Mouse (Mus musculus) kidney, embryonic 16.5 days (tissue): ENCODE measurements around the gene Gm20388. TPM values are rescaled to one million over a fixed set of nuclear protein-coding genes. Genes with fewer than 3 reads are reported as not detected.
"Not testable (repeated sequence)": the region's sequence is repeated elsewhere in the genome, so short reads cannot be mapped to it uniquely, and the experiment has no call there.

Source experiments
- ATAC-seq: fragments of 200-750 bp; cut with Nextera tagmentation; 2 replicates; pipeline ENCODE4 v1.8.0; 2017; ENCODE audit warnings: moderate TSS enrichment; ENCODE audit not compliant: low FRiP score, low TSS enrichment
- H3K27ac ChIP-seq: fragments of 300-500 bp; sonication (generic); 2 replicates; pipeline ENCODE4 v1.5.1; 2014; ENCODE audit warnings: low read length
- H3K27me3 ChIP-seq: fragments of 300-500 bp; sonication (generic); 2 replicates; pipeline ENCODE4 v1.6.1; 2014; ENCODE audit warnings: low read length, control low read depth, mixed read lengths; ENCODE audit not compliant: insufficient read depth
- H3K36me3 ChIP-seq: fragments of 300-500 bp; sonication (generic); 2 replicates; pipeline ENCODE4 v1.6.1; 2014; ENCODE audit warnings: low read length, control low read depth, mixed read lengths; ENCODE audit not compliant: insufficient read depth
- H3K4me1 ChIP-seq: fragments of 300-500 bp; sonication (generic); 2 replicates; pipeline ENCODE4 v1.6.1; 2014; ENCODE audit warnings: low read length, control low read depth, mixed read lengths; ENCODE audit not compliant: insufficient read depth
- H3K4me2 ChIP-seq: fragments of 300-500 bp; sonication (generic); replicated peaks from 2 replicates; pipeline ENCODE4 v1.6.1; 2014; ENCODE audit warnings: low read depth, low read length
- H3K4me3 ChIP-seq: fragments of 300-500 bp; sonication (generic); 2 replicates; pipeline ENCODE4 v1.5.1; 2014; ENCODE audit warnings: mild to moderate bottlenecking, low read length
- H3K9ac ChIP-seq: fragments of 300-500 bp; sonication (generic); replicated peaks from 2 replicates; pipeline ENCODE4 v1.6.1; 2014; ENCODE audit warnings: low read length
- H3K9me3 ChIP-seq: fragments of 300-500 bp; sonication (generic); 2 replicates; pipeline ENCODE4 v1.6.1; 2016; ENCODE audit warnings: low read length, control low read depth
- WGBS: fragments of 180-500 bp; shearing (Covaris S2); extraction: QIAGEN DNeasy Blood & Tissue Kit; methylation state at CpG from one replicate; pipeline ENCODE4 v1.1.7; 2014; 5-methylcytosine and 5-hydroxymethylcytosine counted together
- polyA plus RNA-seq: library from polyadenylated mRNA; unstranded; fragments of >200 nt; fragmentation: Nextera tagmentation; extraction: Ambion mirVana; gene quantifications from 2 replicates; pipeline ENCODE4 v1.2.1, GENCODE M21; 2015

Gene Gm20388
- polyA plus RNA-seq, 1 experiment from 2014 or later: 7.7 TPM

- no peak for ATAC-seq
- no peak overlapping the region for H3K4me3 ChIP-seq
- H3K9ac ChIP-seq: no peak overlapping the region
- H3K27me3 ChIP-seq: no peaks in the 10 kb centered on the region
- H3K9me3 ChIP-seq: no peaks in the 10 kb centered on the region
- no peaks in the 10 kb centered on the region for H3K36me3 ChIP-seq
- no peak overlapping the region for H3K4me2 ChIP-seq
- WGBS: 85% methylated on average over 10 of the region's 10 CpGs
- peaks cover 8% of the 10 kb centered on the region; the same call in 1 of the 2 replicates for H3K4me1 ChIP-seq
- H3K27ac ChIP-seq: no peak overlapping the region
These were observed 3535.3 kb downstream of the Gm20388 start for GRCm38 (mm10) chr8:123445981-123446380.

GRCm38 (mm10) chr8:123446799-123447198 is 3536.2 kb downstream of the Gm20388 start:
- Histone ChIP-seq H3K4me3 (no peak overlapping the region), H3K9ac (no peak overlapping the region), H3K27ac (no peak overlapping the region), H3K9me3 (no peaks in the 10 kb centered on the region), H3K36me3 (0 out of 2 replicates have a peak, but pooled peaks cover 2% of the 10 kb centered on the region), H3K4me2 (no peak overlapping the region), H3K4me1 (peaks cover 8% of the 10 kb centered on the region; the same call in 1 of the 2 replicates), H3K27me3 (no peaks in the 10 kb centered on the region)
- ATAC-seq: no peak
- whole genome bisulfite sequencing: 91% methylated on average over 6 of the region's 6 CpGs

GRCm38 (mm10) chr8:123450783-123451182 is 3540.1 kb downstream of the Gm20388 start:
- Histone ChIP-seq H3K4me2 (no peak overlapping the region), H3K4me1 (no peaks in the 10 kb centered on the region), H3K27ac (no peak overlapping the region), H3K27me3 (no peaks in the 10 kb centered on the region), H3K9me3 (no peaks in the 10 kb centered on the region), H3K36me3 (peaks cover 28% of the 10 kb centered on the region), H3K4me3 (no peak overlapping the region), H3K9ac (no peak overlapping the region)
- 91% methylated on average over 5 of the region's 5 CpGs for WGBS
- ATAC-seq: no peak

- H3K27ac ChIP-seq, H3K9ac ChIP-seq, H3K4me3 ChIP-seq, H3K4me1 ChIP-seq, H3K9me3 ChIP-seq, H3K4me2 ChIP-seq, ATAC-seq, H3K27me3 ChIP-seq: not testable (repeated sequence)
- 97% methylated on average over 12 of the region's 12 CpGs for WGBS
- peaks cover 34% of the 10 kb centered on the region for H3K36me3 ChIP-seq
These were observed 3541.1 kb downstream of the Gm20388 start for GRCm38 (mm10) chr8:123451747-123452146.

- ATAC-seq: no peak
These were observed 3541.5 kb downstream of the Gm20388 start for GRCm38 (mm10) chr8:123452149-123452548.

GRCm38 (mm10) chr8:123453291-123453690 is 3542.7 kb downstream of the Gm20388 start:
- Histone ChIP-seq H3K27me3 (no peaks in the 10 kb centered on the region), H3K9ac (no peak overlapping the region), H3K9me3 (no peaks in the 10 kb centered on the region), H3K36me3 (peaks cover 41% of the 10 kb centered on the region), H3K27ac (no peak overlapping the region), H3K4me3 (no peak overlapping the region), H3K4me2 (no peak overlapping the region), H3K4me1 (no peaks in the 10 kb centered on the region)
- ATAC-seq: no peak
- 75% methylated on average over 7 of the region's 7 CpGs for WGBS

More at GRCm38 (mm10) chr8:123452149-123452548, 3541.5 kb downstream of the Gm20388 start:
- Histone ChIP-seq H3K4me2 (no peak overlapping the region), H3K27ac (no peak overlapping the region), H3K4me1 (no peaks in the 10 kb centered on the region), H3K9me3 (no peaks in the 10 kb centered on the region), H3K27me3 (no peaks in the 10 kb centered on the region), H3K9ac (no peak overlapping the region), H3K36me3 (peaks cover 34% of the 10 kb centered on the region), H3K4me3 (no peak overlapping the region)
- WGBS: 52% methylated on average over 4 of the region's 4 CpGs

GRCm38 (mm10) chr8:123453951-123454350 is 3543.3 kb downstream of the Gm20388 start:
- H3K4me2 ChIP-seq: no peak overlapping the region
- no peaks in the 10 kb centered on the region for H3K9me3 ChIP-seq
- no peaks in the 10 kb centered on the region for H3K4me1 ChIP-seq
- H3K27ac ChIP-seq: no peak overlapping the region
- WGBS: 85% methylated on average over 5 of the region's 5 CpGs
- ATAC-seq: no peak
- no peaks in the 10 kb centered on the region for H3K27me3 ChIP-seq
- H3K4me3 ChIP-seq: no peak overlapping the region
- H3K9ac ChIP-seq: no peak overlapping the region
- peaks cover 47% of the 10 kb centered on the region for H3K36me3 ChIP-seq

DNA sequence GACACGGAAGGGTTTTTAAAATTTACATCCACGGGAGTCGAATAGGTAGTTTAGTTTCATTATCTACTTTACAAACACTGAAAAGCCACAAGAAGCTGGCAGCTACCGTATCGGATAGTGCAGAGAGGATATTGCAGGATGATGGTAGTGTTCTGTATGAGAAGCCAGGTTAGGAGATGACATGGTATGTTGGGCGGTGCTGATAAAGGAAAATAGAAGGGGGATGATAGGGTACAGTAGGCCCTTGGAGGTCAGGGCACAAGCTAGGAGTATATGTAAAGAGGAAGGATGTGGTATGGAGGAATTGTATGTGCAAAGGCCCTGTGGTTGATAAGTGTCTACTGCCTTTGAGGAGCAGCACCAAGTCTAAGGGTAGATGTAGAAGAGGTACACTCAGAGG is 3543.9 kb downstream of the Gm20388 start:
- peaks cover 53% of the 10 kb centered on the region for H3K36me3 ChIP-seq

DNA sequence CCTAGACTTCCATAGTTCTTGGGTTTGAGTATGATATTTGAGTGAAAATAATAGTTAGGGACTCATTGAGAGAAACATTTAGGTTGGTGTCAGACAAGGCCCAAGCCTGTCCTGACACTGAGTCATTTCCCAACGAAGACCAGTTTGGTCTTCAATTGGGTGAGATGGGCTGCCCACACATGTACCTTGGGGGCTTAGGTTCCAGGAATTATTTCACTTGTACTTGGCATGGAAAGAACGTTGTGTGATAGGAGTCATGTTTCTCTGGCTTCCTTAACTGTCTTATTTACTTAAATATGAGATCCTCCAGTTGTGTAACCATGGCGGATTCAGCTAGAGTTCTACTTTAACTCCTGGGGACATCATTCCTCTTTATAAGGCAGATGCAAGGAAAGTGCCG is 3553.0 kb downstream of the Gm20388 start:
- H3K9me3 ChIP-seq: no peaks in the 10 kb centered on the region
- no peaks in the 10 kb centered on the region for H3K4me1 ChIP-seq
- no peak overlapping the region for H3K9ac ChIP-seq
- H3K4me2 ChIP-seq: no peak overlapping the region
- H3K27me3 ChIP-seq: no peaks in the 10 kb centered on the region
- H3K36me3 ChIP-seq: peaks cover 23% of the 10 kb centered on the region
- H3K4me3 ChIP-seq: no peak overlapping the region
- H3K27ac ChIP-seq: no peak overlapping the region
- ATAC-seq: no peak
- WGBS: 78% methylated on average over 4 of the region's 4 CpGs

More for the DNA sequence above, 3543.9 kb downstream of the Gm20388 start:
- no peak overlapping the region for H3K4me3 ChIP-seq
- H3K9me3 ChIP-seq: no peaks in the 10 kb centered on the region
- ATAC-seq: no peak
- no peak overlapping the region for H3K27ac ChIP-seq
- H3K4me2 ChIP-seq: no peak overlapping the region
- WGBS: 93% methylated on average over 6 of the region's 6 CpGs
- H3K27me3 ChIP-seq: no peaks in the 10 kb centered on the region
- H3K9ac ChIP-seq: no peak overlapping the region
- no peaks in the 10 kb centered on the region for H3K4me1 ChIP-seq

DNA sequence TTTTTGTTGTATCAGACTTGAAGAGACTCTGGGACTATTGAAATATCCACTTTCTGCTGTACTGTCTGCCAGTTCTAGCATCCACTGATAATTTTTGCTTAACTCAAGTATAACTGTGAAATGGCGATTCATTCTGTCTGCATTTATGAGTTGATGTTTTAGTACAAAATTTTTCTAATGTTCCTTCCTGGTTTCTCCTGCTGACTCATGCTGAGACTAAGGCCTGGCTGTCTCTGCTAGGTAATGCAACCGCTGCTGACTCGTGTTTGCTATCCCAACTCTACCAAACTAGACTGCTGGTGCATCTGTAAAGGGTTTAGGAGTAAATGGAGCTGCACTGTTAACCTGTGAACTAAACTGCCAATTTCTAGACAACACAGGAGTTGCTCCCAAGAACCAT is 3556.8 kb downstream of the Gm20388 start:
- no peak overlapping the region for H3K9ac ChIP-seq
- H3K27ac ChIP-seq: no peak overlapping the region
- peaks cover 4% of the 10 kb centered on the region; the same call in 1 of the 2 replicates for H3K36me3 ChIP-seq
- no peak overlapping the region for H3K4me2 ChIP-seq
- no peaks in the 10 kb centered on the region; the same call in 1 of the 2 replicates for H3K27me3 ChIP-seq
- no peak overlapping the region for H3K4me3 ChIP-seq
- no peaks in the 10 kb centered on the region for H3K9me3 ChIP-seq
- H3K4me1 ChIP-seq: no peaks in the 10 kb centered on the region
- 78% methylated on average over 3 of the region's 3 CpGs for WGBS
- ATAC-seq: no peak
